Mouse (Mus musculus): ENCODE measurements around the gene Ankrd65.

DNA sequence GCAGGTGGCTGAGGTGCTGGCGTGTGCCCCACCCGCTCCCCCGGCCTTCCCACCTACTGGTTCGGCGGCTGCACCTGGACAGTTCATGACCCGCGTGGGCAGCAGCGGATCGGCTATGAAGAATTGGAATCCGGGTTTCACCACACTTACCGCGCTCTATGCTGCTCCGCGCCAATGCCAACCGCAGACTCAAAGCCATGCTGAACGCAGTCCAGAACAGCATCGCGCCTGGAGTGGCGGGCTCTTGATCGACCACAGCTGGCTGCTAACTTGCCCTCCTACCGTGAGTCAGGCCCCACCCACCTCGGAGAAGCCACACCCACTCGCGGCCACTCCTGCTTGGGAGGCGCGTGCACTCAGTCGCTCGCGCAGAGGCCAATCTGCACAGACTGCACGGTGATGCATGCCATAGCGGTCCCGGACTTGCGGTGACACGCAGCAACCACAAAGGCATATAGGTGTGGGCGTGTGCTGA lies 15.9 kb upstream of the Ankrd65 start, which contains the start of gene Vwa1:
- peak; percentile 37; the same call in 1 of the 2 replicates for TF ChIP-seq POLR2A (IDR thresholded peaks at IDR 0.05; ENCODE audit: borderline replicate concordance, extremely low read depth, insufficient read depth, insufficient read length, poor library complexity, severe bottlenecking)
- no peak for TF ChIP-seq CTCF (IDR thresholded peaks at IDR 0.05; ENCODE audit: borderline replicate concordance, extremely low read depth, insufficient read depth, insufficient read length)
